Mouse (Mus musculus): ENCODE results near the gene Ddr1. TPM values are rescaled to one million over a fixed set of nuclear protein-coding genes. Genes with fewer than 3 reads are reported as not detected.

Gene Ddr1
- polyA plus RNA-seq (2012; rRNA removed) = 85.4 and 116 TPM in 2 replicates

GRCm38 (mm10) chr17:35704621-35705464 is at the start of gene Ddr1:
Gene Ddr1, minus strand, starts transcription at chr17:35704621.

DNA sequence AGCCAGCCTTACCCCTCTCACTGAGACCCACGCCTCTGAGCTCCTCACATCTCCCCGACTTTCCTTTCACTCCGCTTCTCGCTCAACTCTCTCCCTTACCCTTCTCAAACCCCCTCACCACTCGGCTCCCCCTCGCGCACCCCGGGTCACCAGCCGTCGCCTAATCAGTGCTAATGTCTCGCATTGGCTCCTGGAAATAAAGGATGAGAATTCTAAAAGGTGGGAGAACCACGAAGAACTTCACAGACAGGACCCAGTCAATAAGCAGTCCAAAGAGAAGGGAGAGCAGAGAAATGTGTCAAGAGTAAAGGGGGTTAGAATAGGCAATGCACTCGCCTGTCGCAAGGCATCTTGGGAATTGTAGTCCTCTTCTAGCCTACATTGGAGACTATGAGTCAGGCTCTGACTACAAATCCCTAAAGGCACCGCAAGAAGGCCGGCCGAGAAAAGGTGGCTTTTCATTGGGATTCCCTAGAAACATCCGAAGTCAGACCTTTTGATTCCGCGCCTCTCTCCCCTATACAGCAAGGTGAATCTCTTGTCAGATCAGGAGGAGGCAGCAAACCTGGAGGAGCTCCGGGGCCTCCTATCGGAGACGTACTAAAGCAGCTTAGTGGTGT is 30.9 kb downstream of the Ddr1 start, which contains the start of gene Gtf2h4:
Gene Gtf2h4, minus strand, starts transcription at position 324 of the 620 bp plus-strand sequence.

GRCm38 (mm10) chr17:35667334-35668065 is 36.9 kb downstream of the Ddr1 start, which contains the start of gene Vars2:
Gene Vars2, minus strand, starts transcription at chr17:35667592.

GRCm38 (mm10) chr17:35643609-35644236 is 60.7 kb downstream of the Ddr1 start, which contains the start of gene Mucl3:
Gene Mucl3, minus strand, starts transcription at chr17:35643695.

Other genes starting within 250 kb of the Ddr1 start
- gene H2-Q10, start 234.5 kb downstream of the Ddr1 start, polyA plus RNA-seq (2012; rRNA removed) = 2.2 and 4.0 TPM in 2 replicates
- 0.24 and 0.57 TPM in 2 replicates for gene Pou5f1, start 198.6 kb downstream of the Ddr1 start, polyA plus RNA-seq (2012; rRNA removed)
- gene Tcf19, start 187.8 kb downstream of the Ddr1 start, polyA plus RNA-seq (2012; rRNA removed) = 31.4 and 45.2 TPM in 2 replicates
- gene Cchcr1, start 187.5 kb downstream of the Ddr1 start, polyA plus RNA-seq (2012; rRNA removed) = 36.9 and 61.2 TPM in 2 replicates
- 1.4 and 1.9 TPM in 2 replicates for gene Psors1c2, start 171.4 kb downstream of the Ddr1 start, polyA plus RNA-seq (2012; rRNA removed)
- gene Cdsn, start 152.5 kb downstream of the Ddr1 start, polyA plus RNA-seq (2012; rRNA removed) = 0.04 TPM in 2 replicates
- gene 2300002M23Rik, start 137.2 kb downstream of the Ddr1 start, polyA plus RNA-seq (2012; rRNA removed) = not detected in 2 replicates
- gene Sfta2, start 103.1 kb downstream of the Ddr1 start, polyA plus RNA-seq (2012; rRNA removed) = not detected in 2 replicates
- not detected in 2 replicates for gene Gm9573, start 78.0 kb downstream of the Ddr1 start, polyA plus RNA-seq (2012; rRNA removed)
- 0.08 and 0.16 TPM in 2 replicates for gene Mucl3, start 60.9 kb downstream of the Ddr1 start, polyA plus RNA-seq (2012; rRNA removed)
- 31.5 and 40.9 TPM in 2 replicates for gene Vars2, start 37.0 kb downstream of the Ddr1 start, polyA plus RNA-seq (2012; rRNA removed)
- 40.9 and 46.6 TPM in 2 replicates for gene Gtf2h4, start 30.9 kb downstream of the Ddr1 start, polyA plus RNA-seq (2012; rRNA removed)
- gene Ier3, start 117.1 kb upstream of the Ddr1 start, polyA plus RNA-seq (2012; rRNA removed) = 2.3 and 3.8 TPM in 2 replicates
- gene Flot1, start 118.6 kb upstream of the Ddr1 start, polyA plus RNA-seq (2012; rRNA removed) = 53.2 and 54.8 TPM in 2 replicates
- gene Tubb5, start 133.7 kb upstream of the Ddr1 start, polyA plus RNA-seq (2012; rRNA removed) = 1,643 and 2,189 TPM in 2 replicates
- 37.8 and 41.2 TPM in 2 replicates for gene Mdc1, start 136.9 kb upstream of the Ddr1 start, polyA plus RNA-seq (2012; rRNA removed)
- gene Nrm, start 156.7 kb upstream of the Ddr1 start, polyA plus RNA-seq (2012; rRNA removed) = 61.1 and 62.0 TPM in 2 replicates
- 47.5 and 56.9 TPM in 2 replicates for gene Ppp1r18, start 161.0 kb upstream of the Ddr1 start, polyA plus RNA-seq (2012; rRNA removed)
- 72.6 and 76.7 TPM in 2 replicates for gene Dhx16, start 175.2 kb upstream of the Ddr1 start, polyA plus RNA-seq (2012; rRNA removed)
- gene 2310061I04Rik, start 192.8 kb upstream of the Ddr1 start, polyA plus RNA-seq (2012; rRNA removed) = 40.5 and 45.6 TPM in 2 replicates
- gene Atat1, start 205.5 kb upstream of the Ddr1 start, polyA plus RNA-seq (2012; rRNA removed) = 136 and 230 TPM in 2 replicates
- 46.6 and 55.3 TPM in 2 replicates for gene Mrps18b, start 211.8 kb upstream of the Ddr1 start, polyA plus RNA-seq (2012; rRNA removed)
- gene Ppp1r10, start 211.8 kb upstream of the Ddr1 start, polyA plus RNA-seq (2012; rRNA removed) = 46.3 and 48.5 TPM in 2 replicates